Mouse (Mus musculus): Measurements from ENCODE around the gene Ptprb.

The Ptprb gene

GRCm38 (mm10) chr10:116296439-116296838 is 21.1 kb downstream of the Ptprb start:
- no peak for DNase-seq (ENCODE audit: low spot score in 2 of 2)

GRCm38 (mm10) chr10:116297854-116298253 is 22.5 kb downstream of the Ptprb start:
- DNase-seq (ENCODE audit: low spot score in 2 of 2), result no peak

DNA sequence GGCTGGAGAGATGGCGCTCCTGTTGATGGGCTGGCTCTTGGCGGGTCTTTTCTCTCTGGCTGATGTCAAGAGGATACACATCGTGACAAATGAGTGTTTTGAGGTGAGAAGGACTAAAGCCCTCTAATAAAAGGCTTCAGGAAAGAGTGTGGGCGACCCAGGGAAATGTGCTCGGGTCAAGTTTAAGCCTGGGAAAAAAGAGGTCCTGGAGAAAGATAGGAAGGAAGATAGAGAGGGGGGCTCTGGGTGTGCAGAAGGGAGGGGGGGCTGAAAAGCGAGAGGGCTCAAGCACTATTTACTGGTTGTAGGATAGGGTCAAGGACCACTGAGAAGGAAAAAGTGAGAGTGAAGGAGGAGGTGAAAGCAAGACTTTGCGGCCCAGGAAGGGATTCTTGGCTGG is 25.5 kb downstream of the Ptprb start:
- DNase-seq (ENCODE audit: low spot score in 2 of 2), result no peak

- no peak for DNase-seq (ENCODE audit: low spot score in 2 of 2)
These were observed 25.9 kb downstream of the Ptprb start for GRCm38 (mm10) chr10:116301258-116301657.

DNA sequence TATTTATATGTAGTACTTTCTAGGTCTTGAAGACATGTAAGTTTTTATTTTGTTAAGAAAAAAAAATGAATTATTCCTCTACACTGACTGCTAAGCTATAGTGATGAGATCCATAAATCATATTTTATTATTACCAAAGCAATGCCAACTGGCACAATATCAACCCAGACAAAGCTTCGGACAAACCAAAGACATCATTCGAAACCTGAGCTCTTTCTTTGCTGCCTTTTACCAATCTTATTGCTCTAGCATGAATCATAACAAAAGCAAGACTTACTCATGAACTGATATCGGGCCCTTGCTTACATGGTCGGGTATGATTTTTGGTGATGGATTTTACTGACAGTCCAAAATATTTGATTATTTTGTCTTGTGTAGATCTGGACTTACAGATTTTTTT is 29.0 kb downstream of the Ptprb start:
- DNase-seq (ENCODE audit: low spot score in 2 of 2), result no peak

DNA sequence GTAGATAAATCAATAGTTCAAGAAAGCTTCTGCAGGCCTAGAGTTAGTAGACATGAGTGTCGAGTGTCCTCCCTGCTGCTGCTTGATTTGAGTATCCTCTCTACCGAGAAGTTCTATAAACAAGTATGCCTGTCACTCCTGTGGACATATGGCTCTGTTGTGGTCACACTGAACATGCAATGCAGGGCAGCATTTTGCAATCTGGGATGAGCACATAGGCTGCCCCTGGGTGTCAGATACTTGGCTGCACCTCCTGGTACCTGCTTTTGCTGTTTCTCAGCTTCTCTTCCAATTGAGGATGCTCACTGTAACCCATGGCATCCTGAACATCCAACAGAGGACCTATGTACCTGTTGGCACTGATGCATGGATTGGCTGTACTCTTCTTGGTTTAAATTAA is 34.1 kb downstream of the Ptprb start:
- DNase-seq (ENCODE audit: low spot score in 2 of 2), result no peak

DNA sequence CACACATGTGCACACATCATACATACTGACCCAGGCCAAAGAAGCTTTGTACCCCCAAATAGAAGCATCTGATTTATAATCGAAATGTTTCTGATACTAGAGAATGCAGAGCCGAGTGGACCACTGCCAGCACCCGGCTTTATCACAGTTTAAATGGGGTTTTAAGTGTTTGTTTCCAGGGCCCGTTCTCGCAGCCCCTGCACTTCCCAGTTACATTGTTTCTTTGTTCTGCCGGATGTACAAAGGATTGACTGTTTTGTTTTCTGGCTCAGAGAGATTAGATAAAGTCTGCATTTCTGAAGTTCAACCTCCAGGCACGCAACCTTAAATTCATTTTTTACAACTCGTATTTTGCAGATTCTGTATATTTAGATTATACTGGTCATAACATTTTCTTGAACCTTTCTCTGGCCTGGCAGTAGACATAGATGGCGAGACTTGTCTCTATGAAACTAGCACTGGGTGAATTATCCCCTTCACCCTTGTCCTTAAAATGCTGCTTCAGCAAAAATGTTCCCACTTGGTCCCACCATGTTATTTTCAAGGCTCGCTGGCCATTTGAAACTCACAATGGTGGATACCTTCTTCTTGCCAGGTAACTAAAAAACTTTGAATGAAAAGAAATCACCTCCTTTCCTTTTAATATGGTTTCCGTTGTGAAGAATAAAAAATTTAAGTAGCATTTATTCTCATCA is 35.3 kb downstream of the Ptprb start:
- DNase-seq (ENCODE audit: low spot score in 2 of 2), result no peak

DNA sequence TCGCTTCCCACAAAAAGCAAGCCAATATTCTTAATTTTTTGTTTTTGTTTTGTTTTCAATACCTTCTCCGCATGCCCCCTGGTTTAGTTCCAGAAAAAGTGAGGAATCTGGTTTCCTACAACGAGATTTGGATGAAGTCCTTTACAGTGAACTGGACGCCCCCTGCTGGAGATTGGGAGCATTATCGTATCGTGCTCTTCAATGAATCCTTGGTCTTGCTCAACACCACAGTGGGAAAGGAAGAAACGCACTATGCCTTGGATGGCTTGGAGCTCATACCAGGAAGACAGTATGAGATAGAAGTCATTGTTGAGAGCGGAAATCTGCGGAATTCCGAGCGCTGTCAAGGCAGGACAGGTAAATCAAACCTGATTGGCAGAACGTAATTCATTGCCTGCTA is 43.9 kb downstream of the Ptprb start:
- DNase-seq (ENCODE audit: low spot score in 2 of 2), result peak in 1 of 2 experiments; percentile 4

GRCm38 (mm10) chr10:116329086-116329485 is 53.8 kb downstream of the Ptprb start:
- DNase-seq (ENCODE audit: low spot score in 2 of 2), result no peak

GRCm38 (mm10) chr10:116330458-116330857 is 55.1 kb downstream of the Ptprb start:
- DNase-seq (ENCODE audit: low spot score in 2 of 2), result peak; percentile 35 to 41

GRCm38 (mm10) chr10:116330961-116331510 is 55.7 kb downstream of the Ptprb start:
- no peak for DNase-seq (ENCODE audit: low spot score in 2 of 2)

DNA sequence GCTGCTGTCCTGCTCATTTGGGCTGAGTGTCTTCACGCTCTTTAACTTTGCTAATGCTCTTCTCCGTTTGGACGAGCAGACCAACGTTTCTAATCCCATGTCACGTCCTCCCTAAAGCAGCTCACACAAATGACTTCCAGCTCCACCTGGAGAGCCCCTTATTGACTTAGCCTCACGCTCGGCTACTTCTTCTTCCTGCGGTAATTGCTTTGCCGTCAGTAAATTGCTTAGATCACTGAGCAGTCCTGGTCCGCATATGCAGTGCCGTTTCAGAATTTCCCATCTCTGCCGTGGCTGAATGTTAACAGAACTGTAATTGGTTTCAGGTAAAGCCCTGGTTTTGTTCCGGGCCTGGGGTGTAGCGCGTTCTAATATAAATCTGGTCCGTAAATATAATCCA is 58.3 kb downstream of the Ptprb start:
- DNase-seq (ENCODE audit: low spot score in 2 of 2), result no peak

GRCm38 (mm10) chr10:116334120-116334519 is 58.8 kb downstream of the Ptprb start:
- no peak for DNase-seq (ENCODE audit: low spot score in 2 of 2)

- DNase-seq (ENCODE audit: low spot score in 2 of 2), result no peak
These were observed 60.0 kb downstream of the Ptprb start for GRCm38 (mm10) chr10:116335328-116335727.

DNA sequence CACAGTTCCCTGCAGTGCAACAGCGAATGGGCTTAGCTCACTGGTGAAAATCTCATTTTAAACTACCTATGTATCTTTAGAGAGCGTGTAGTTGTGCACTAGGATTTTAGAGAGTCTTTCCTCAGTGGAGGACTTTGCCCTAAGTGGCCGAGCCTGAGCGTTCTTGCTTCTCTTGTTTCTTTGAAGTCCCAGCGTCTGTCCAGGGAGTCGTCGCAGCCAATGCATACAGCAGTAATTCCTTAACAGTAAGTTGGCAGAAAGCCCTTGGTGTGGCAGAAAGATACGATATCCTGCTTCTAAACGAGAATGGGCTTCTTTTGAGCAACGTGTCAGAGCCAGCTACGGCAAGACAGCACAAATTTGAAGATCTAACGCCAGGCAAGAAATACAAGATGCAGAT is 65.9 kb downstream of the Ptprb start:
- no peak for DNase-seq (ENCODE audit: low spot score in 2 of 2)

DNA sequence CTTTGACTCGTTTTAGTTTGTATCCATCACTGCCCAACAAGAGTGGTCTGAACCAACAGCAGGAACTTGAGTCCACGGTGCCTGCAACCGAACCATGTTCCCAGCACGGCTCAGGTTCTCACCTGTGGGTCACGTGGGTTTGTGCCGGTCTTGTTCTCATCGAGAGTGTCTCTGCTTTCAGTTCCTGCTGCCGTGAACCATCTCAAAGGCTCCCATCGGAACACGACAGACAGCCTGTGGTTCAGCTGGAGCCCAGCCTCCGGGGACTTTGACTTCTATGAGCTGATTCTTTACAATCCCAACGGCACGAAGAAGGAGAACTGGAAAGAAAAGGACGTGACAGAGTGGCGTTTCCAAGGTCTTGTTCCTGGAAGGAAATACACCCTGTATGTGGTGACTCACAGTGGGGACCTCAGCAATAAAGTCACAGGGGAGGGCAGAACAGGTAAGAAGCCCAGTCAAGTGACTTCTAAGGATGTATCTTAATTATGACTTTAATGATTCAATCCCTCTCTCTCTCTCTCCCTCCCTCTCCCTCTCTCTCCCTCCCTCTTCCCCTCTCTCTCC is 71.4 kb downstream of the Ptprb start:
- DNase-seq (ENCODE audit: low spot score in 2 of 2), result no peak

DNA sequence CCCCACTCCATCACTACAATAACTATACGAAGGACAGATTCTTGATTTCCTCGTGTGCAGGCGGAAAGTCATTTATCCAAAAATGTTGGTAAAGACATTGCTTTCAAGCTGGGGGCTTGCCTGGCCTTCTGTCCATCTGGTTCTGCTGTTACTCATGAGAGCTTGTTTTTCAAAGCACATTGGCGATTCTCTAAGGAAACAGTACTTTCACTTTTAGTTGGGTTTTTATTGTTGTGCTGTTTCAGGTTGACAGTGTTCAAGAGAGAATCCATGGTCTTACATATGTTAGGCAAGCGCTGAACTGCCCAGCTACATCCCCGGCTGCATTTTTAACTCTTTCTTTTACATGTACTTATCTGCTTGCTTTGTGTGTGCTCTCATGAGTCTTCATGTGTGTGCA is 73.7 kb downstream of the Ptprb start:
- no peak for DNase-seq (ENCODE audit: low spot score in 2 of 2)

DNA sequence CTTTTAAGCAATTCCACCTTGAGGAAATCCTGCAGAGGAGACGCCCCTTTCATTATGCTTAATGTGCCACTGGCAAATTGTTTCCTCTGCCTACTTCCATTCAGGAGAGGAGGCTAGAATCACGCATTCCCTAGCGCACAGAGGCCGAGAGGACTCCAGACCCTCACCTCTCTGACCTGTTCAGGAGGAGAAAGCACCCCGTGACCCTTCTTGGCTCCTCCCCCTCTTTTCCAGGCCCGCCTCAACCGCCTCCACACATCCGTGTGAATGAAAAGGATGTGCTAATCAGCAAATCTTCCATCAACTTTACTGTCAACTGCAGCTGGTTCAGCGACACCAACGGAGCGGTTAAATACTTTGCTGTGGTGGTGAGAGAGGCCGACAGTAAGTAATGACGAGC is 75.2 kb downstream of the Ptprb start:
- no peak for DNase-seq (ENCODE audit: low spot score in 2 of 2)

DNA sequence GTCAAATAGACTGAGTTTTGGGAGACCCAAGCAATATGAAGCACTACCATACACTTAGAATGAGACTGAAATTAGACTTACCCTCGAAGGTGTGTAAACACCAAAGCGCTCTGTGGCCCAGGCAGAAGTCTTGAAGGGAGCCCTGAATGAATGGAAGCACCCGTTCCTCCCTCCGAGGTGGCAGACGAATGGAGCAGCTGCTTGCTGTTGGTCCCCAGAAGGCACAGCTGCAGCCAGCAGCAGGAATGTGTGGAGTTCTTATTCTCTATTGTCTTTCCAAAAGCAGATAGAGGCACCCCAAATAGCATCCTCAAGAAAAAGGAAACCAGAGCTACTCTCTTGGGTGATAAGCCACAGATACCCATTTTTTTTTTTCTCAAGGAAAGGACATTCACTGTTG is 79.0 kb downstream of the Ptprb start:
- no peak for DNase-seq (ENCODE audit: low spot score in 2 of 2)

DNA sequence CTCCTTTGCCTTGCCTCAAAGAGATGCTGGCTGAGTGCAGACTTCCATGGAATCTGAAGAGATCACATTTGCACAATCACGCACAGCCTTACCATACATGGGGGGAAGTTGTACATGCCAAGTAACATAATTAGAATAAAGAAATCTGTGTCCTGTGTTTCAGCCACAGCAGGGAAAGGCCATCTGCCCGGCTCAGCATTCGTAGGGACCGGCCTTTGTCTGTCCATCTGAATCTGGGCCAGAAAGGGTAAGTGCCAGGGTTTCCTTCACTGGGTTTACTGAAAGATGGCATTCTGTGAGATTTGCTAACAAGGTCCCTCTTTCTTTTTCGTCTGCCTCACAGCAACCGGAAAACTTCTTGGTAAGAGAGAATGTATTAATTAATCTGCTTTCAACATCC is 86.9 kb downstream of the Ptprb start:
- no peak for DNase-seq (ENCODE audit: low spot score in 2 of 2)

- DNase-seq (ENCODE audit: low spot score in 2 of 2), result no peak
These were observed 87.3 kb downstream of the Ptprb start for GRCm38 (mm10) chr10:116362645-116363044.

DNA sequence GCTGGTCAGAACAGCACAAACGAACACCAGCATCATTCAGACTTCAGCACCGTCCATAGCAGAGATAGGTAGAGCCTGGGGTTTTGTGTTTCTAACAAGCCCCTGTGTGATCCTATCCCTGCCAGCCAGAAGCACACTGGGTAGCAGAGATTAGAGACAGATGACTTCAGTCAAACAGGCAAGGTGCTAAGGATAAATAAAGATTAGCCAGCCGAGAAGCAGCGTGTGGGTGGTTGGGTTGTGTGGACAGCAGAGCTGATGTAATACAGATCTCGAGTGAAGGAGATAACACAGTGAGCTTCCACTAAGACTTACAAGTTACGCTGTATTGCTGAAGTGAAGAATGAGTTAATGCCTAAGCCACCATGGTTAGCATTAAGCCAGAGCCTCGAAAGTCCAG is 89.4 kb downstream of the Ptprb start:
- no peak for DNase-seq (ENCODE audit: low spot score in 2 of 2)

DNA sequence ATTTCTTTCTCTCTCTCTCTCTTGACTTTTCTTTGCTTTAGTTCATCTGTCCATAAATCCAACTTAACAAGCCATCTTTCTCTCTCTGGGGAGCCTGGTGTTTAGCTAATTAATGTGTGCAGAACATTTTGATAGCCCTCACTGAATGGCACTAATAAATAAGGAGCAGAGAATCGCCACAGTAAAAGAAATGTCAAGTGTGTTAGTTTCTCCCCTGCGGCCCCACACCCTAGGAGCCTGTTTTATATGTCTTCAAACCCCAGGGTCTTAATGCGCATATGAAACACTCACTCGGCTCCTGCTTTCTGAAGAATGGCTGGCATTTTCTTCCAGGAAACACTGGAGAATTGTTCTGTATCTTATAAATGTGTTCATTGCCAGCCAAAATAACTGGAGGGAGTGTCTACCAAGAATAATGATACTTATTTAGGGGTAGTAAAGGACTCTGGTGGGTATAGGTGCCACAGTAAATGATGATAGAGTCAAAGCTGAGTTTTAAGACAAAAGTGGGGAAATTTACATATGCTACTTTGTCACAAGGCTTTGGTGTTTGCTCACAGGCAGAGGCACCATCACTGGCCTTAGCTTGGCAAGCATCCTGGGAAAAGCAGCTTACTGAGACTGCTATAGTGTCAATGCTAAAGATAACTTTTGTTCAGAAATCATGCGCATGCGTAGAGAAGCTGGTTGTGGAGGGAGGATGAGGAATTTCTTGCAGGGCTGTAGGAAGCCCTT is 95.8 kb downstream of the Ptprb start:
- DNase-seq (ENCODE audit: low spot score in 2 of 2), result no peak

Measured in spleen, postnatal 36 days (tissue).